In genomic region chr5:107983946-107984345, GRCm38 (mm10) we compare ENCODE assay signal across 20 mouse cellular contexts. TPM values are rescaled to one million over a fixed set of nuclear protein-coding genes. Genes with fewer than 3 reads are reported as not detected.
DNase-seq lines count a peak whose midpoint lies in the region; ATAC-seq and TF ChIP-seq lines count a peak whose summit lies in the region.
"Had no signal": no experiment of that assay in that cellular context is flagged by ENCODE, and none has a peak within 500 bp of the region (broad histone marks: within the 10 kb centered on the region; RNA-seq: fewer than 3 reads in every experiment).

No protein-coding gene starts in this region.

- H3K36me3 ChIP-seq in kidney, embryonic 16.5 days (ENCODE audit: insufficient read depth, low read length): no peaks in the 10 kb centered on the region
- no peaks in the 10 kb centered on the region for H3K36me3 ChIP-seq in liver, adult 2 months (ENCODE audit: control insufficient read depth, insufficient read depth, low read length)
- no peaks in the 10 kb centered on the region for H3K36me3 ChIP-seq in liver, postnatal 0 days (replicated peaks; ENCODE audit: insufficient read depth, low read length)
- H3K36me3 ChIP-seq: embryonic facial prominence, embryonic 12.5 days; forebrain, embryonic 15.5 days; heart, embryonic 12.5 days had no signal

- H3K9ac ChIP-seq in kidney, embryonic 16.5 days (replicated peaks; ENCODE audit: low read length): no peak overlapping the region
- H3K9ac ChIP-seq in liver, adult 2 months (ENCODE audit: low read depth, low read length): no peak overlapping the region
- H3K9ac ChIP-seq in liver, postnatal 0 days (replicated peaks): no peak overlapping the region
- H3K9ac ChIP-seq: embryonic facial prominence, embryonic 12.5 days; forebrain, embryonic 15.5 days; heart, embryonic 12.5 days had no signal

- TF ChIP-seq EP300 in liver, postnatal 0 days (IDR thresholded peaks at IDR 0.05; ENCODE audit: low read depth): no peak

- peaks cover 8% of the 10 kb centered on the region for H3K4me1 ChIP-seq in kidney, embryonic 16.5 days (ENCODE audit: insufficient read depth, low read length)
- peaks cover 18% of the 10 kb centered on the region for H3K4me1 ChIP-seq in liver, adult 2 months (ENCODE audit: control insufficient read depth, insufficient read depth, low read length)
- H3K4me1 ChIP-seq in liver, postnatal 0 days (ENCODE audit: insufficient read depth): peaks cover 15% of the 10 kb centered on the region
- H3K4me1 ChIP-seq in lung, adult 2 months (ENCODE audit: control insufficient read depth, insufficient read depth, low read length): peaks cover 2% of the 10 kb centered on the region; the same call in 1 of the 2 replicates
- H3K4me1 ChIP-seq: embryonic facial prominence, embryonic 12.5 days had no signal

- H3K4me2 ChIP-seq in kidney, embryonic 16.5 days (replicated peaks; ENCODE audit: low read depth, low read length): no peak overlapping the region
- H3K4me2 ChIP-seq in liver, postnatal 0 days (ENCODE audit: low read depth, low read length): no peak overlapping the region
- H3K4me2 ChIP-seq: embryonic facial prominence, embryonic 12.5 days; forebrain, embryonic 15.5 days; heart, embryonic 12.5 days had no signal

- H3K27ac ChIP-seq in gastrocnemius, adult 2 months: peak overlapping the region; percentile 67
- H3K27ac ChIP-seq in kidney, embryonic 16.5 days (ENCODE audit: low read length): no peak overlapping the region
- H3K27ac ChIP-seq in liver, adult 2 months (replicated peaks; ENCODE audit: insufficient read depth, low read depth, low read length): peak overlapping the region; percentile 66
- H3K27ac ChIP-seq in liver, postnatal 0 days (ENCODE audit: low read depth): no peak overlapping the region
- H3K27ac ChIP-seq: embryonic facial prominence, embryonic 12.5 days; forebrain, embryonic 15.5 days had no signal

- WGBS in kidney, embryonic 16.5 days: 86% methylated on average over 5 of the region's 5 CpGs
- WGBS in liver, adult 2 months: 67% methylated on average over 5 of the region's 5 CpGs
- WGBS in liver, postnatal 0 days (ENCODE audit: insufficient replicate concordance): 87% methylated on average over 5 of the region's 5 CpGs
- WGBS in lung, adult 2 months: 84% methylated on average over 5 of the region's 5 CpGs

- no peaks in the 10 kb centered on the region for H3K9me3 ChIP-seq in kidney, embryonic 16.5 days (ENCODE audit: low read length)
- no peaks in the 10 kb centered on the region for H3K9me3 ChIP-seq in liver, postnatal 0 days (ENCODE audit: low read length)
- H3K9me3 ChIP-seq: embryonic facial prominence, embryonic 12.5 days; forebrain, embryonic 15.5 days; G1E; heart, embryonic 12.5 days had no signal

- no peak for ATAC-seq in kidney, embryonic 16.5 days (ENCODE audit: low FRiP score, low TSS enrichment)
- ATAC-seq in liver, postnatal 0 days: no peak
- ATAC-seq: CD4-positive, CD25-positive, alpha-beta regulatory T cell, adult 4 months; forebrain, embryonic 15.5 days had no signal

- no peak for TF ChIP-seq CTCF in gastrocnemius, adult 2 months (IDR thresholded peaks at IDR 0.05)
- TF ChIP-seq CTCF in liver, adult 2 months (IDR thresholded peaks at IDR 0.05; ENCODE audit: low read depth, low read length): no peak
- TF ChIP-seq CTCF in liver, postnatal 0 days (IDR thresholded peaks at IDR 0.05; ENCODE audit: low read depth): no peak
- TF ChIP-seq CTCF in lung, adult 2 months (IDR thresholded peaks at IDR 0.05; ENCODE audit: insufficient read depth, low read length): no peak

- H3K27me3 ChIP-seq in kidney, embryonic 16.5 days (ENCODE audit: insufficient read depth, low read length): no peaks in the 10 kb centered on the region
- no peaks in the 10 kb centered on the region for H3K27me3 ChIP-seq in liver, adult 2 months (ENCODE audit: control insufficient read depth, insufficient read depth, low read length)
- no peaks in the 10 kb centered on the region for H3K27me3 ChIP-seq in liver, postnatal 0 days (ENCODE audit: insufficient read depth, low read length)
- H3K27me3 ChIP-seq: embryonic facial prominence, embryonic 12.5 days; forebrain, embryonic 15.5 days; heart, embryonic 12.5 days had no signal

- no peak for TF ChIP-seq POLR2A in liver, adult 2 months (IDR thresholded peaks at IDR 0.05; ENCODE audit: extremely low read depth, insufficient read depth, low read length)
- TF ChIP-seq POLR2A in lung, adult 2 months (IDR thresholded peaks at IDR 0.05; ENCODE audit: borderline replicate concordance, extremely low read depth, low read depth, low read length): no peak

- no peak overlapping the region for H3K4me3 ChIP-seq in gastrocnemius, adult 2 months
- no peak overlapping the region for H3K4me3 ChIP-seq in kidney, embryonic 16.5 days (ENCODE audit: low read length)
- H3K4me3 ChIP-seq in liver, adult 2 months (ENCODE audit: insufficient read depth, low read depth, low read length): no peak overlapping the region
- no peak overlapping the region for H3K4me3 ChIP-seq in liver, postnatal 0 days (ENCODE audit: low read depth, low read length)
- no peak overlapping the region for H3K4me3 ChIP-seq in lung, adult 2 months (replicated peaks; ENCODE audit: extremely low read depth, low read depth, low read length)
- H3K4me3 ChIP-seq: embryonic facial prominence, embryonic 12.5 days; forebrain, embryonic 15.5 days; heart, embryonic 12.5 days had no signal

- DNase-seq in gastrocnemius, adult 2 months: no peak
- no peak for DNase-seq in gastrocnemius, adult 18-20 months (ENCODE audit: low spot score)
- DNase-seq in kidney, adult 8-10 months: peak; percentile 35 to 55
- DNase-seq in liver, adult 2 months (ENCODE audit: extremely low read depth, low read depth, low spot score): peak; percentile 80
- no peak for DNase-seq in liver, postnatal 0 days
- peak; percentile 46 to 72 for DNase-seq in kidney, postnatal 36 days
- no peak for DNase-seq in lung, adult 2 months
- DNase-seq: adrenal gland, postnatal 10 days; B cell, adult 2 months; cerebellum, adult 11-12 months; cerebellum, adult 9-10 months; cerebellum, postnatal 25 days; gastrocnemius, postnatal 14 days; heart, postnatal 36 days had no signal

- intact Hi-C loops in gastrocnemius, adult 2 months (cut with DNase I): no loop called here

- no peaks in the 10 kb centered on the region; the same call in 1 of the 2 replicates for H3K79me2 ChIP-seq in liver, adult 2 months (ENCODE audit: control insufficient read depth, insufficient read depth, low read length)

RNA-seq across cellular contexts. Expression of gene Fam69a, which starts 2.9 kb away (rescaled TPM):
- total RNA-seq in gastrocnemius, adult 2 months (2021): 10 to 100 TPM; 19.8 to 26.1 TPM
- 10 to 100 TPM; 20.2 to 29.6 TPM for total RNA-seq in gastrocnemius, adult 18-20 months (2021)
- polyA plus RNA-seq in kidney, embryonic 16.5 days (2015; fragmentation: Nextera tagmentation; extraction: Ambion mirVana): 19.6 and 20.8 TPM in 2 replicates
- total RNA-seq in liver, adult 2 months (2014; rRNA removed): 3.9 and 5.3 TPM in 2 replicates
- polyA plus RNA-seq in liver, adult 2 months (2012; rRNA removed): 0.97 and 1.4 TPM in 2 replicates
- 8.3 and 9.0 TPM in 2 replicates for polyA plus RNA-seq in liver, postnatal 0 days (2015; fragmentation: Nextera tagmentation; extraction: Ambion mirVana)
- 1.6 and 4.4 TPM in 2 replicates for polyA plus RNA-seq in lung, adult 2 months (2012; rRNA removed)

Comparison
In these comparisons a context has a peak if more than half of its experiments do, and no peak if none do; other contexts are left out.
1. DNase-seq: peak in kidney, adult 8-10 months (2 of 2), liver, adult 2 months (single experiment) and kidney, postnatal 36 days (2 of 2); none in gastrocnemius, adult 2 months (single experiment), gastrocnemius, adult 18-20 months (single experiment), liver, postnatal 0 days (single experiment) and lung, adult 2 months (single experiment).
2. H3K27ac ChIP-seq: peak in gastrocnemius, adult 2 months (single experiment) and liver, adult 2 months (single experiment); none in kidney, embryonic 16.5 days (single experiment) and liver, postnatal 0 days (single experiment).